Mouse (Mus musculus): Measurements from ENCODE around the gene Sf3b1.

GRCm38 (mm10) chr1:54966858-54967257, 60.4 kb downstream of the Sf3b1 start:
- no peak for TF ChIP-seq CTCF (IDR thresholded peaks at IDR 0.05; ENCODE audit: low read depth, low read length)
- TF ChIP-seq GATA1 (IDR thresholded peaks at IDR 0.05; ENCODE audit: borderline replicate concordance, low read length): no peak
- no peak for TF ChIP-seq GATA2 (IDR thresholded peaks at IDR 0.05; ENCODE audit: borderline replicate concordance, low read depth, low read length)

Measured in G1E (cell line).